Mouse (Mus musculus) urinary bladder, postnatal 36 days (tissue): ENCODE results near the gene Pmf1.
"Not testable (repeated sequence)": the region's sequence is repeated elsewhere in the genome, so short reads cannot be mapped to it uniquely, and the experiment has no call there.

Source experiments
- DNase-seq, 2 experiments: peaks; one replicate each; pipeline ENCODE4 v3.0.0; 2022; ENCODE audit warnings: low spot score in 2 of 2, mixed read lengths in 1 of 2

Pmf1 gene

DNA sequence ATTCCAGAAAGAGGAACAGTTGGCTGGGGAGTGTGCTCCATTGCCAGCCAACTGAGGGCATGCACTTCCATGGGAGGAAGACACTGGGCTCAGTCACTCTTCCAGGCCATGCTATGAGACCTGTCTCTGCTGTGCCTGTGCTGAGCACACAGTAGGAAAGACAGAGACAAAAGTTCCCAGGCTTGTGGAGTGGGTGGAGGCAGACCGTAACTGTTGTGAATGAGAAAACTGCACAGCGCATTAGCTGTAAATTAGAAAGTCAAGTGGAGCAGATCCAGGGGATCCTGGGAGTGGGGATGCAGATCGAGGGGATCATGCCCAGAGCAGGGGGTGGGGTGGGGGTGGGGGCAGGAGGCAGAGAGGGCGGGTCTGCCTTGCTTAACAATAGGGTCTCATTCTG lies 29.5 kb upstream of the Pmf1 start:
- no peak for DNase-seq

DNA sequence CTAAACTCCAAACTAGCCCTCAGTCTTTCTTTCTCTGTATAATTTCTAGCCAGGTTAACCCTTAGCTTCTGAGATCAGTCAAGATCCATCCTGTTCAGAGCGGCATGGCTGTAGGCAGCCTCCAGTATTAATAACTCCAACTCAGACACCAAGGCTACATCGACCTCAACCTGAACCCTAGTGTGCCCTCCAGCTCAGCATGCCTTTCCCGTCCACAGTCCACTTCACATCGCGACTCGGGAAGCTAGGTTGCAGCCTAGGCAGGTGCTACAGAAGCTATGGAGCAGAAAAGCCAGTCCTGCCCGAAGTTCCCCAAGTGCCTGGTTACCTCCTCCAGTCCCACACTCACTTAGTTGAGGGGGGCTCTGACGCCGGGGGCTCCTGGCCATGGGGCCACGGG lies 27.3 kb upstream of the Pmf1 start:
- DNase-seq = no peak

DNA sequence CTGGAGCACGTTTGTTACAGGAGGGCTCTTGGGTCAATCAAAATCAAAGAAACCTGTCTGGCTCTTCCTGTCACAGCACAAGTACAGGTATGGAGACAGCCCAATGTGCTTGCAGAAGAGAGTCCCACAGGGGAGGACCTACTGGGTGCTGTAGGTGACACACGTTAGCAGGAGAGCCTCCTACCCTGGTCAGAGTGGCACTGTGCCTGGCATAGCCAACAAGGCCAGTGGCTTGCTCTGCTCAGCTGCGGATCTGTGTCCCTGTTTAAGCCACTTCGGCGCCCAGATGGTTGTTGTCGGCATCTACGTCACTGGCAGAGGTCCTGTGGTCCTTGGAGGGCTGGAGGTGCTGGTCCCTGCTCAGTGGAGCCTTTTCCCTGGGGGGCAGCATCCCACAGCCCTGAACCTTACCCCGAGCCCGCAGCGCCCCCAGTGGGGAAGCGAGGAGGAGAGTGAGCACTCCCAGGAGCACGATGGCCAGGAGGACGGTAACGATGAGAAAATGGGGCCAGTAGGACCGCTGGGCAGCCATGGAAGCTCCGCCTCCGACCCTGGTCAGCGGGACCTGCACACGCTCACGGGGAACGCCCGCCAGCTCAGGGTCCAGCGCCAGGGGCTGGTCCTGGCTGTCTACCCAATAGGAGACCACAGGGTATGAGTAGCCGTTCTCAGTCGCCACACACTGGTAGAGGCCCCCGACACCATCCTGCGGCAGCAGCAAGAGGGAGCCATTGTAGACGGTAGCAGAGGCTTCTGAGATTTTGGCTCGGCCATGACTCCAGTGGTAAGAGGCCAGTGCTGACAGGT lies 26.5 kb upstream of the Pmf1 start:
- DNase-seq = no peak

DNA sequence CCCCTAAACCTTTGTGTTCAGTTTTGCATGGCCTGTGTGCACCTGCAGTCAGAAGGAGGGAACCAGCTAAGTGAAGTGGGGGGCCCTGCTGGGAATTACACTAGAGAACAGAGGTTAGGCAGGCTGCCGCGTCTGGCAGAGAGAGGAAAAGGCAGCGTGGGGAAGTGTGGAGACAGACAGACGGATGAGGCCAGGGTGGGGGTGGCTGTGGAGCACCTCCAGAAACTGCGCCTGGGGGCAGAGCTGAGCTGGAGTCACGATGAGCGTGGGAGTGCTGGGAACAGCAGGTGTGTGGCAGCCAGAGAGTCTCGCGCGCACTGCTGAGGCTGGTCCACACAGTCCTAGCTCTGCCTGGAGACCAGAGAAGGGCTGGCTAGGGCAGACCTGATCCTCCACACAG lies 25.4 kb upstream of the Pmf1 start:
- DNase-seq = no peak

DNA sequence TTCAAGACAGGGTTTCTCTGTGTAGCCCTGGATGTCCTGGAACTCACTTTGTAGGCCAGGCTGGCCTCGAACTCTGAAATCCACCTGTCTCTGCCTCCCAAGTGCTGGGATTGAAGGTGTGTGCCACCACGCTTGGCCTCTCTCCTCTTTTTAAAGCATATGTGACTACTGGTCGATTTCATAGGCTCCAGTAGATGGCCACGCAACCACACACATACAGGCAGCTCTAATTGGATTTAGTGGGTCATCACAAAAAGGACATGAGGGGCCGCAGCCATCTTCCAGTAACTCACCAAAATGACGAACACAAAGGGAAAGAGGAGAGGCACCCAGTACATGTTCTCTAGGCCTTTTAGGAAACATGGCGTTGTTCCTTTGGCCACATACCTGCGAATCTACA lies 18.5 kb upstream of the Pmf1 start:
- DNase-seq = not testable (repeated sequence)

DNA sequence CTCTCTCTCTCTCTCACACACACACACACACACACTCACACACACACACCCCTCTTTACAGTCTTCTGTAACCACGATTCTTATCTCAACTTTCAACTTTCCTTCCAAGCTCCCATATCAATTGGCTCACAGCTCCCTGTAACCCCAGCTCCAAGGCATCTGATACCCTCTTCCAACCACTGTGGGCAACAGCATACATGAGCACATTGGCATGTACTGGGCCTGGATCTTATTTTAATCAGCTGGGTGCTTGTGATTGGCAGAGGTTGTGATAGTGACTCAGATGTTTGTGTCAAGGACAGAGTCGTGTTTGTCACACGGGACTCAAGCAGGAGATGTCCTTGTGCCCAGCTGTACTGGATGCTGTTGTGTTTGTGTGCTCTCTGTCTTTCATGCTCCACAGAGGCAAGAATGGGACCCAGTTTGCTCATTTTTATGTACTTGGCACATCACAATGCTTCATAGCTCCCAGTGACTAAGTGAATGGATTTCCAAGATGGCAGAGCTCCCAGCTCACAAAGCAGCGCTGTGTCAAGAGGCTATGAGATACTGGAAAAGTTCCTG lies 17.3 kb upstream of the Pmf1 start:
- DNase-seq = no peak

DNA sequence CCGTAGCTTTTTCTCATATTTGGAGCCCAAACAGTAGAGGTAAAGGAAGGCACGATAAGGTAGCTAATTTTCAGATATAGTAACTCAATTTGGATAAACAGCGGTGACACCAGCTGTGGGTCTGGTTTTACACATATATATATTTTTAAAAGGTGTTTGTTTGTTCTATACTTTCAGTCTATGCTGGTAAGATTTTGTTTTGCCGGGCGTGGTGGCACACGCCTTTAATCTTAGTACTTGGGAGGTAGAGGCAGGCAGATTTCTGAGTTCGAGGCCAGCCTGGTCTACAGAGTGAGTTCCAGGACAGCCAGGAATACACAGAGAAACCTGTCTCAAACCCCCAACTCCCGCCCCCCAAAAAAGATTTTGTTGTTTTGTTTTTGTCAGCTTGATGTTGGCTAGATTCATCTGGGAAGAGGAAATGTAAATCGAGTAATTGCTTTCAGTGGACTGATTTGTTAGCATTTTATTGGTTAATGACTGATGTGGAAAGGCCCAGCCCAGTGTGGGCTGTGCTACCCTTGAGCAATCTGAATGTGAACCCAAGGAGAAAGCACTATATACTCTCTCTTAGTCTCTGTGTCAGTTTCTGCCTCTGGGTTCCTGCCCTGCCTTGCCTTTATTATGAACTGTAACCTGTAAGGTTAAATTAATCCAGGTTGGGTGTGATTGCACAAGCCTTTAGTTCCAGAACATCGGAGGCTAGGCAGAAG lies 15.7 kb upstream of the Pmf1 start:
- DNase-seq = no peak

DNA sequence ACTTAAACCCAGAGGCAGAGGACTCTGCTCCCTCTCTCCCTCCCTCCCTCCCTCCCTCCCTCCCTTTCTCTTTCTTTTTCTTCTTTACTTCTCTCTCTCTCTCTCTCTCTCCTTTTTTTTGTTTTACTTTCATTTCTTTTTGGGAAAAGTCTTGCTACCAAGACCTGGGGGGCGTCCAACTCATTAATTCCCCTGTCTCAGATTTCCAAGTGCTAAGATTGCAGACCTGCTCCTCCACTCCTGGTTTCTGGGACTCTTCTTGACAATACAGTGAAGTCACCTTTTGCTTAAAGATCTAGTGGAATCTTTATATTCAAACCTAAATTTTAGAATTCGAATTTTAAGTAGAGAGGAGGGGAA lies 15.2 kb upstream of the Pmf1 start:
- no peak for DNase-seq

DNA sequence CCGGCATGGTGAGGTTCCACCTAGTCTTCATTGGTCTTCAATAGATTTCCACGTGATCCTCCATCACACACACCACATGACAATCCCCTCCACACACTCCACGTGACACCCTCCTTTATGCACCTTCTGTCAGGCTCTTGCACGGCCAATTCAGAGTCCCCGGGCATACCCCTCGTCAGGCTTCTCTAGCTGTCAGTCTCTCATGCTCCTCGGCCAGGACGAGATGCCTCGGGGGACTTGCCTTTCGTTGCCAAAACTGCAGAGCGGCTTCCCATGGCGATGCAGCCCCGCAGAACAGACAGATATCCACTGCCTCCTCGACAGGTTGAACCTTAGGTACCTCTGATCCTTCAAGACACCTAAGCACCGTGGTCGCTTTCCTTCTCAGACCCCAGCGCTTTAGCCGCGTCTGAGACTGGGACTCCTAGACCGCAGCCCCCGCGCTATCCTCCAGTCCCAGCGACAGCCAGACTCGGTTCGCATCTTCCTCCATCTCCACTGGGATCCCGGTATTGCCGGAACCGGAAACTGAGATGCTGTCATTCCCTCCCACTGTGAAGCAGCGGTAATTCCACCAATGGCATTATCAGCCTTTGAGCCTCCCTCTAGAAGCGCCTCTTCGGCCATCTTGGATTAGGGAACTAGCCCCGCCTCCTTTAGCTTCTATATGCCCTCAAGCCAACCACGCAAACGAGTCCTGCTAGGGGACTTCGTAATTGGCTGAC lies 14.6 kb upstream of the Pmf1 start, which contains the start of gene Slc25a44:
Slc25a44 (minus strand) TSS at position 535 of the 725 bp plus-strand sequence.
- DNase-seq = peak; percentile 94

DNA sequence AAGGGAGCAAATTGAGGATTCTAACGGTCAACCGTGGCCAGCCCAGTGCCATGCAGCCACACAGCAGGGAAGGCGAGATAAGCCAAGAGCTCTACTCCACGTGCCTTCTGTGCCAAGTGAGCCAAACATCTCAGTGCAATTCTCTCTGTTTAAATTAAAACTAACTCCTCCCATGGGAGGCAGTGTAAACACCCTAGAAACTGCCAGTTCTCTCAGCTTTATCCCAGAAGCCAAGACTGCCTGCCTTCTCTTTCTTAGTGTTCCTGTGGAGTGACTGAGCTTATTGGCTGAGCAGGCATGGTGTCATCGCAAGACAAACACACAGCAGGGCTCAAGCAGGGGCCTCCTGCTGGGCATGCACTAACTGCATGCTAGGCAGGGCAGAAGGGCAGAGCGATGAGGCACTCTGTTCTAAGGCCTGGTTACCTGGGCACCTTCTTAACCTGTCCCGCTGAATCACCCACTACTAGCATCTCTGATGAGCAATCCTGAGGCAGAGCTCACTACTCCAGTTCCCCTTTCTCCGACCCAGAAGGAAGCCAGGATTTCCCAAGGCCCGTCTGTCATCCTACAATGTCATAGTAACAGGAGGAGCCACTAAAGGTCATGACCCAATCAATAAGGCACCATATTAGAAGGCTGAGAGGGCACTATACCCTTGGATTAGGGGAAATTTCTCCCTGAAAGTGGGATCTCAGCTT lies 12.0 kb upstream of the Pmf1 start:
- peak in 1 of 2 experiments; percentile 37 for DNase-seq

DNA sequence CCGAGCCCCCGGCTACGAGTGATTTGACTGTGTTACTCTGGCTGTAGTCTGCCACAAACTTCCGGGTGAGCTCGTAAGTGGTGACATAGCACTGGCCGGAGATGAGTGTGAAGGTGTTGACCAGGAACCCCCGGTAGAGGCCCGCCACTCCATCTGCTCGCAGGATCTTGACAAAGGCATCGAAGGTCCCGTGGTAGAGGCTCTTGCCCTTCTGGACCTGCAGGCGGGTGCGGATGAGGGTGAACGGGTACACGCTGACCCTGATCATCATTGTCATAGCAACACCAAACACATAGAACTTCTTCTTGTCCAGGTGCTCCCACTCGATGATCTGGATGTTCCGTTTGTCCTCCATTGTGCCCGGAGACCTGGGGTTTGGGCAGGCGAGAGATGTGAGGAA lies 10.6 kb upstream of the Pmf1 start:
- DNase-seq = no peak

DNA sequence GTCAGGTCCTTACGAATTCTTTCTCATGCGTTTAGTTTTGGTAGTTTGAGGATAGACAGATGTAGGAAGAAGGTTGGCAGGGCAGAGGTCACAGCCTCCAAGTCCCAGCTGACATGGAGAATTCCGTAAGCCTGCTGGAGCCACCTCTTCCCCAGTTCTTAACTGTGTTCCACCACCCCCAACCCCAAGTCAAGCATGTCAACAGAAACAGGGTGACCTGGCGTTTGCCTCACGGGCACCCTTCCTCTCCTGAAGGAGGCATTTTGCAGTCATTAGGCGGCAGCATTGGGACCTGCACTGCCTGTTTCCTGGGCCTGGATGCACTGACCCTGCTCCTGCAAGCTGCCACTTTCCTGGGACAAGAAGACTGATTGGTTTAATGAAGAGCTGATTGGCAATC lies 7.9 kb upstream of the Pmf1 start:
- DNase-seq = peak in 1 of 2 experiments; percentile 50

DNA sequence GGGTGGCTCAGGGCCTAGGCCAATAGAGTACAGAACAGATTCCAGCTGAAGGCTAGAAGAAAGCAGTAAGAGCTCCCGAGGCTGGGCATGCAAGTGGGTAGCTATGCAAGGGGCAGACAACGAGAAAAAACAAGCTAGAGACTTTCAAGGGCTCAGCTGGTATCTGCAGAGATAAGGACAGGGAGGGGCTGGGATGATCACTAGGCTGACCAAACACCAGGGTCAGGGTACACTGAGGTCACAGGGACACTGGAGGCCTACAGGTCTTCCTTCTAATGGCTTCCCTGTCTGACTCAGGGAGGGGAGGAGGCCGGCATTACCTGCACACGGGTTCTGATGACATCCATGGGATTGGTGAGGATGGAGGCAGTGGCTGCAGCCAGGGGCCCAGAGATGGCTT lies 5.5 kb upstream of the Pmf1 start:
- no peak for DNase-seq

DNA sequence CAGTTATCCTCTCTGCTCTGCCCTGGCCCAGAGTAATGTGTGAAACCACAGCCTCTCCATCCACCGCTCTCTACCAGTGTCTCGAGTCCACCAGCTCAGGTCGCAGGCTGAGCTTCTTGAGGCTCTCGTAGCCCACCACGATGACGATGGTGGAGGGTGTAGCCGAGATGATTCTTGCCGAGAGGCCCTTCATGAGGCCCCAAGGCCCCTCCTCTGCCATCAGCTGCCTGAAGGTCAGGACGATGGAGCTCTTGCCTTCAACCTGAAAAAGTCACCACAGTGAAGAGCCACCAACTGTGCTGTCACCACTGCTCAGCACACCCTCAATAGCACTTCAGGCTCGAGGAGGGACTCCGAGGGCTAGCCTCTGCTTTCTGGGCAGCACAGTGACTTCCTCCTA lies 2.5 kb upstream of the Pmf1 start:
- no peak for DNase-seq

DNA sequence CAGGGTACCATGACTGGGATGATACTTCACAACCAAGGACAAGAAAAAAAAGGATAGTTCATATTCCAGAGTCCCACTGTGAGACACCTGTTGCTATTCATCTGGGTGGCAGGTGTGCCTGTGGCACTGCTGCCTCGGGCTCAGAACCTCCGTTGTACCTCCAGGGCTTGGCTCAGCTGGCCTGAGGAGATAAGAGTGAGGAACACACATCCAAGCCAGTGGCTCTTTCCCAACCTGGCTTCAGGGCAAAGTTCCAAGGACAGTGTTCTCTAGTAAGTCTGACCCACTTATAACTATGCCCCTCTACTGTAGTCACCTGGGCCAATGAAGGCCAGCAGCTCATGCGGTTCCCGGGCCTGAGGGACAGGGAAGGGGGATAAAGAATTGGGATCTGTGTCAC lies 1.6 kb upstream of the Pmf1 start:
- DNase-seq = no peak

DNA sequence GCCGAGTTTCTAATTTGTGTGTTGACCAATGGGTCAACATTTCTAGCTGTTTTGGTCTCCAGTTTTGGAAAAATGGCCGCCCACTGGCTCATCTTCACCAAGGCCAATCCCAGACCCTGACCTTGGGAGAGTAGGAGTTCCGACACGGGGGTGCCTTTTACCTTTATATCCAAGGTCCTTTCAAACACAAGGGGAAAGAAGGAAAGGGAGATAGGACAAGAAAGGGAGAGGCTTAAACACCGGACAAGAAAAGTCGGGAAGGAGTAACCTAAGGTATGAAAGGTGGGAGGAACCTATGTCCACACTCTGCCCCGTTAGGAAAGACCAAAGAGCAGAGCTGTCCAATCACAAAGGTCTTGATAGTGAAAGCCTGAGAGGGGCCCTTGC lies 507 bp upstream of the Pmf1 start:
- no peak for DNase-seq

DNA sequence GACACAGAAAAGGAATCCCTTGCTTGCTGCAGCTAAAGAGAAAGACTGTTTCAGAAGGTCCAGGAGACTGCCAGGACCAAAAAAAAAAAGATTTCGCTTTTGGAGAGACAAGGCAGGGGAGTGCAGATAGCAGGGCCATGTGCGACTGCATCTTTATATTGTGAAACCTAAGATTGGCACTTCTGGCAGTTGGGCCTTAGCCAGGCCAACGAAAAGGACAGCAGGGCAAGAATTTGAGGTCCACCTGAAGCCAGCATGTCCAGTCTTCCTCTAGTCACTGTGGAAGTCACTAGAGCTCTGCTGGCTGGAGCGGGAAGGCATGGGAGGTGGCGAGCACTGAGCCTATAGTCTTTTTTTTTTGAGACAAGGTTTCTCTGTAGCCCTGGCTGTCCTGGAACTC lies 1.2 kb downstream of the Pmf1 start:
- no peak for DNase-seq

DNA sequence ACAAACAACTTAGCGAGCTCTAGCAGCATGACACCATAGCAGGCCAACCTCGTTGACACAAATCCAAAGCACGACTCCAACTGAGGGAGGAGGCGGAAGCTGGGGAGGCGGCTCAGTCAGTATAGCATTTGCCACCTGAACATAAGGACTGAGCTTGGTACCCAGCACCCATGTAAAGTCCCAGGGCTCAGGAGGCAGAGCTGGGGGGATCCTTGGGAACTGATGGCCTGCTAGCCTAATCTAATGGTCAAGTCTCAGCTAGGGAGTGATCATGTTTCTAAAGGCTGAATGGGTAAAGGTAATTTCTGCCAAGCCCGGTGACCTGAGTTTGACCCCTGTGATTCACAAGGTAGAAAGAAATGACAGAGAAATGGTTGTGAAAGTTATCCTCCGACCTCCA lies 2.6 kb downstream of the Pmf1 start:
- no peak for DNase-seq

DNA sequence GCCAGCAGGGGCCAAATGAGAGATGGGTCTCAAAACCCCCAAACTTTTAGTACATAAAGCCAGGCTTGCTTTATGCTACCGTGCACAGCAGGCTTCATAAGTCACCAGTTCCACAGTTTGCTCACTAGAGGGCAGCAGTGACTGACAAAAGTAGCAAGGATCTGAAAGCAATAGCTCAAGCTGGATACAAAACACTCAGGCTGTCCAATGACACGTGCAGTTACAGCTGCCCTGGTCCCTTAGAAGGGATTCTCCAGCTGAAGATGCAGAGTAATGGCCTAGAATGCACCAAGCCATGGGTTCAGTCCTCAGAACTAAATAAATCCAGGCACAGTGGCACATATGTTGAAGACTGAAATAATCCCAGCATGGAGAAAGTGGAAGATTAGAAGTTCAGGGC lies 3.0 kb downstream of the Pmf1 start:
- DNase-seq = peak; percentile 36 to 56

DNA sequence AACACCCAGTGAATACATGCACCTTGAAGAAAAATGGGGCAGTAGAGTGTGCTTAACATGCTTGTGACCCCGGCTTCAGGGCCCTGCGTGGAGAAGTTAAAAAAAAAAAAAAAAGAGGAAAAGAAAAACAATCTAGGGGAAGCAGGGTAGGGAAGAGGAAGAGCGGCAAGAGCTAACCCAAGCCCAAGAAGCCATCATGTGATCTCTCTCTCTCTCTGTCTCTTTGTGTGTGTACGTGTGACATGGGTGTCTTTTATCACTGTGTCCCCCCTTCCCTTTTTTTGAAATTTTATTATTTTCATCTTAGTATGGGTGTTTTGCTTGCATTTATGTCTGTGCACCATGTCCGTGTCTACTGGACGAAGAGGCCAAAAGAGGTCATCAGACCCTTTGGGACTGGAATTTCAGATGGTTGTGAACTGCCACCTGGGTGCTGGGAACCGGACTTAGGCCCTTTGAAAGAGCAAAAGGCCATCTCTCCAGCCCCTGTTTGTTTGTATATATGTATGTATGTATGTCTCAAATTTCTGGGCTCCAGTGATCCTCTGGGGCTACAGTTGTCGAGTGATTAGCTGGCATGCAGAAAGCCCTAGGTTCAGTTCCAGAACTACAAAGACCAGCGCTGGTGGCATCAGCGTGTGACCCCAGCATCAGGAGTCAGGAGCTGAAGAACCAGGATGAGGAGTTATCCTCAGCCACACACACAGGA lies 6.5 kb downstream of the Pmf1 start:
- no peak for DNase-seq

DNA sequence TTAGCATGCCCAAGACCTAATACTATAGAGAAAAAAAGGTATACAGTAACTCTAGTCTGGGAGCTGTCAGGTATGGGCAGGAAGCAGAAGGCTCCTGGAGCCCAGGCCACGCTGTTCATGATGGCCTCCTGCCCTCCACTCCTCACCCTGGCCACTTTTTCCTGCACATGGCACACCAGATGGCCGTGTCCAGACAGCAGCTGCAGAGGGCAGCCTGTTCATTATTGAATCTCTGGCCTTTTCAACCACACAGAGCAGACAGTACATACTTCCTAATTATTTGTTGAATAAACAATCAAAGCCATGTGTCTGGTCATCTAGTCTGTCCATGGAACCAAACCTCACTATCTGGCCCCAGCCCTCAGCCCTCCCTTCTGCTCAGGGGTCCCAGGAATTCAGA lies 11.5 kb downstream of the Pmf1 start:
- DNase-seq = no peak
